Mouse (Mus musculus) lung, postnatal 0 days (tissue): Measurements from ENCODE around the gene Tns3. TPM values are rescaled to one million over a fixed set of nuclear protein-coding genes. Genes with fewer than 3 reads are reported as not detected.
A peak's percentile ranks its signal among the peaks of the same experiment; 100 is the strongest.

ENCODE experiments used
- ATAC-seq: fragments of 200-750 bp; cut with Nextera tagmentation; 2 replicates; pipeline ENCODE4 v1.8.0; 2017; ENCODE audit warnings: moderate library complexity
- DNase-seq: peaks from one replicate; pipeline ENCODE4 v3.0.0-alpha.2; 2016; ENCODE audit warnings: low spot score
- H3K27ac ChIP-seq: fragments of 300-500 bp; sonication (generic); 2 replicates; pipeline ENCODE4 v1.5.1; 2014; ENCODE audit warnings: antibody characterized with exemption, mild to moderate bottlenecking, low read length, mixed read lengths
- H3K27me3 ChIP-seq: fragments of 300-500 bp; sonication (generic); replicated peaks from 2 replicates; pipeline ENCODE4 v1.6.1; 2014; ENCODE audit warnings: low read length, mixed read lengths; ENCODE audit not compliant: insufficient read depth
- H3K36me3 ChIP-seq: fragments of 300-500 bp; sonication (generic); 2 replicates; pipeline ENCODE4 v1.6.1; 2014; ENCODE audit warnings: low read length, mixed read lengths; ENCODE audit not compliant: insufficient read depth
- H3K4me1 ChIP-seq: fragments of 300-500 bp; sonication (generic); 2 replicates; pipeline ENCODE4 v1.6.1; 2014; ENCODE audit warnings: antibody characterized with exemption, low read depth, low read length, mixed read lengths; ENCODE audit not compliant: insufficient read depth
- H3K4me2 ChIP-seq: fragments of 300-500 bp; sonication (generic); replicated peaks from 2 replicates; pipeline ENCODE4 v1.6.1; 2014; ENCODE audit warnings: low read depth, mild to moderate bottlenecking, low read length, moderate library complexity, mixed read lengths
- H3K4me3 ChIP-seq: fragments of 300-500 bp; sonication (generic); 2 replicates; pipeline ENCODE4 v1.5.1; 2014; ENCODE audit warnings: low read depth, low read length
- H3K9ac ChIP-seq: fragments of 300-500 bp; sonication (generic); replicated peaks from 2 replicates; pipeline ENCODE4 v1.6.1; 2014; ENCODE audit warnings: low read depth, mild to moderate bottlenecking
- H3K9me3 ChIP-seq: fragments of 300-500 bp; sonication (generic); 2 replicates; pipeline ENCODE4 v1.6.1; 2016; ENCODE audit warnings: low read length, mixed read lengths
- CTCF ChIP-seq: IDR thresholded peaks from 2 replicates; pipeline ENCODE4 v1.5.1; 2016; ENCODE audit warnings: antibody characterized with exemption, mild to moderate bottlenecking
- EP300 ChIP-seq: IDR thresholded peaks from 2 replicates; pipeline ENCODE4 v1.6.1; 2016; ENCODE audit warnings: antibody characterized with exemption, mild to moderate bottlenecking, control low read depth
- WGBS: fragments of 180-500 bp; shearing (Covaris S2); extraction: QIAGEN DNeasy Blood & Tissue Kit; methylation state at CpG from one replicate; pipeline ENCODE4 v1.1.7; 2014; 5-methylcytosine and 5-hydroxymethylcytosine counted together
- polyA plus RNA-seq: library from polyadenylated mRNA; unstranded; fragments of >200 nt; fragmentation: Nextera tagmentation; extraction: Ambion mirVana; gene quantifications from 2 replicates; pipeline ENCODE4 v1.2.1, GENCODE M21; 2015

The Tns3 gene
- polyA plus RNA-seq, 1 experiment from 2014 or later, result 34.9 TPM

GRCm38 (mm10) chr11:8481962-8482361, 182.4 kb downstream of the Tns3 start:
- no peak overlapping the region for H3K9ac ChIP-seq
- TF ChIP-seq CTCF (no peak), EP300 (no peak)
- no peaks in the 10 kb centered on the region for H3K9me3 ChIP-seq
- 38% methylated on average over 5 of the region's 5 CpGs for WGBS
- H3K4me3 ChIP-seq, result no peak overlapping the region
- no peaks in the 10 kb centered on the region for H3K27me3 ChIP-seq
- peaks cover 18% of the 10 kb centered on the region for H3K36me3 ChIP-seq
- H3K4me2 ChIP-seq, result no peak overlapping the region
- peaks cover 29% of the 10 kb centered on the region for H3K4me1 ChIP-seq
- no peak for DNase-seq
- H3K27ac ChIP-seq, result no peak overlapping the region; the same call in 1 of the 2 replicates
- ATAC-seq, result no peak

DNA sequence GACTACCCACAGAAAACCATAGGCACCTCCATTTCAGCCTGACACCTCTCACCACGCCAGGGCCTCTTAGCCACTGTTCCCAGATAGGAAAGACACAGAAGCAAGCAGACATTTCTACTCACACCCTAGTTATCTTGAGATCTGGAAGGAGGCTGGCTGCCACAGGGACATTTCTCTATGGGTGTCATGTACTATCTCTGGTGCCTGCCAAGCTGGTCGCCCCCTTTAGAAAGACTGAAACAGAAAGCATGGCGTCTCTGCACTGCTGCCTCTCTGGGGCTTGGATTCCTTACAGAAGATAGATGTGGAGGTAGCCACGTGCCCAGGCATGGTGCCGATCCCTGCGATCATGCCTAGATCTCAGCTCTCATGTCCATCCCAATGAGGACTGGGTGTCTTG, 182.8 kb downstream of the Tns3 start:
- no peaks in the 10 kb centered on the region for H3K9me3 ChIP-seq
- peaks cover 29% of the 10 kb centered on the region for H3K4me1 ChIP-seq
- H3K27ac ChIP-seq, result no peak overlapping the region; the same call in 1 of the 2 replicates
- H3K9ac ChIP-seq, result no peak overlapping the region
- H3K4me3 ChIP-seq, result no peak overlapping the region
- peaks cover 23% of the 10 kb centered on the region for H3K36me3 ChIP-seq
- H3K4me2 ChIP-seq, result no peak overlapping the region
- no peaks in the 10 kb centered on the region for H3K27me3 ChIP-seq
- 75% methylated on average over 6 of the region's 6 CpGs for WGBS
- DNase-seq (no peak), ATAC-seq (no peak)
- TF ChIP-seq CTCF (no peak), EP300 (no peak)

- no peak for TF ChIP-seq EP300
- TF ChIP-seq CTCF, result no peak
- H3K27ac ChIP-seq, result no peak overlapping the region
- H3K27me3 ChIP-seq, result no peaks in the 10 kb centered on the region
- H3K4me2 ChIP-seq, result no peak overlapping the region
- peaks cover 25% of the 10 kb centered on the region for H3K36me3 ChIP-seq
- ATAC-seq, result no peak
- peaks cover 24% of the 10 kb centered on the region for H3K4me1 ChIP-seq
- DNase-seq, result no peak
- H3K4me3 ChIP-seq, result no peak overlapping the region
- H3K9ac ChIP-seq, result no peak overlapping the region
- H3K9me3 ChIP-seq, result no peaks in the 10 kb centered on the region
- 79% methylated on average over 2 of the region's 2 CpGs for WGBS
Measured at GRCm38 (mm10) chr11:8479858-8480257, 184.5 kb downstream of the Tns3 start.

- Histone ChIP-seq H3K4me2 (no peak overlapping the region), H3K4me3 (no peak overlapping the region), H3K27me3 (no peaks in the 10 kb centered on the region), H3K9ac (no peak overlapping the region), H3K4me1 (peaks cover 22% of the 10 kb centered on the region), H3K36me3 (peaks cover 25% of the 10 kb centered on the region), H3K27ac (no peak overlapping the region), H3K9me3 (no peaks in the 10 kb centered on the region)
- no peak for TF ChIP-seq CTCF
- TF ChIP-seq EP300, result no peak
- no peak for DNase-seq
- WGBS, result 92% methylated on average over 7 of the region's 7 CpGs
- ATAC-seq, result no peak
Measured at GRCm38 (mm10) chr11:8479313-8479712, 185.0 kb downstream of the Tns3 start.

GRCm38 (mm10) chr11:8473616-8474015, 190.7 kb downstream of the Tns3 start:
- H3K36me3 ChIP-seq, result peaks cover 19% of the 10 kb centered on the region
- H3K4me1 ChIP-seq, result peaks cover 17% of the 10 kb centered on the region
- H3K9me3 ChIP-seq, result no peaks in the 10 kb centered on the region
- no peaks in the 10 kb centered on the region for H3K27me3 ChIP-seq
- H3K27ac ChIP-seq, result peak overlapping the region; percentile 60; the same call in 1 of the 2 replicates
- ATAC-seq (peak; percentile 18; the same call in 1 of the 2 replicates), DNase-seq (peak; percentile 76)
- WGBS, result 41% methylated on average over 5 of the region's 5 CpGs
- no peak overlapping the region for H3K4me2 ChIP-seq
- no peak overlapping the region for H3K4me3 ChIP-seq
- no peak; the same call in 1 of the 2 replicates for TF ChIP-seq EP300
- H3K9ac ChIP-seq, result no peak overlapping the region

- Histone ChIP-seq H3K4me3 (no peak overlapping the region), H3K9ac (no peak overlapping the region), H3K4me1 (peaks cover 25% of the 10 kb centered on the region), H3K27ac (peak overlapping the region; percentile 60), H3K4me2 (no peak overlapping the region), H3K9me3 (no peaks in the 10 kb centered on the region), H3K36me3 (peaks cover 11% of the 10 kb centered on the region), H3K27me3 (no peaks in the 10 kb centered on the region)
- ATAC-seq, result peak; percentile 23
- TF ChIP-seq EP300, result peak; percentile 88
- no peak for TF ChIP-seq CTCF
- WGBS, result 28% methylated on average over 12 of the region's 12 CpGs
- DNase-seq, result peak; percentile 57
Measured at GRCm38 (mm10) chr11:8472439-8472838, 191.9 kb downstream of the Tns3 start.

DNA sequence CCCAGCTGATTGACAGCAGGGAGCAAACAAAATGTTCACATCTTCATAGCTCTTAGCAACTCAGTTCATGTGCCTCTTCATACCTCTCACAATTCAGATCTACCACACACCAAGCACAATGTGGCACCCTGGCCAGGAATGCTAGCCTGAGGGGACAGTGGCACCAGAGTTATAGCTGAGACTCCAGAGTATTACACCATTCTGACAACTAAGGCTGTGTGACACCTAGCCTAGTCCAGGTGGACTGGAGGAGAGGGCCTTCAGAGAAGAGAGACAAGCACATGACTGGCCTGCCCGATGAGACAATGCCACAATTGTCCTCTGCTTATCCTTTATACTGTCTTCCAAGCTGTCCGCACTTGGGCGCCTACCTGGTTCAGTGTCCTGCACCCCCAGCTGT, 192.8 kb downstream of the Tns3 start:
- H3K27me3 ChIP-seq, result no peaks in the 10 kb centered on the region
- peaks cover 3% of the 10 kb centered on the region; the same call in 1 of the 2 replicates for H3K36me3 ChIP-seq
- 88% methylated on average over 3 of the region's 3 CpGs for WGBS
- no peak overlapping the region for H3K9ac ChIP-seq
- peaks cover 30% of the 10 kb centered on the region for H3K4me1 ChIP-seq
- no peak for DNase-seq
- H3K4me3 ChIP-seq, result no peak overlapping the region
- peak overlapping the region; percentile 60 for H3K27ac ChIP-seq
- TF ChIP-seq CTCF (no peak), EP300 (no peak)
- no peaks in the 10 kb centered on the region for H3K9me3 ChIP-seq
- no peak overlapping the region for H3K4me2 ChIP-seq
- ATAC-seq, result no peak
